Mouse (Mus musculus) C2C12 (cell line): Measurements from ENCODE around the gene Elf5.

Experiments used
- CTCF ChIP-seq: IDR thresholded peaks from one replicate; pipeline ENCODE4 v1.5.1; 2011; ENCODE audit not compliant: control insufficient read depth, insufficient read depth, insufficient read length
- MAX ChIP-seq: IDR thresholded peaks from one replicate; pipeline ENCODE4 v1.6.1; 2011; ENCODE audit warnings: mild to moderate bottlenecking, control low read depth
- MYOG ChIP-seq: IDR thresholded peaks from one replicate; pipeline ENCODE4 v1.6.1; 2011; ENCODE audit not compliant: control insufficient read depth, insufficient read length; ENCODE audit errors: extremely low read depth
- USF1 ChIP-seq: IDR thresholded peaks from one replicate; pipeline ENCODE4 v1.6.1; 2011; ENCODE audit warnings: low read depth, mild to moderate bottlenecking, control low read depth, moderate library complexity

DNA sequence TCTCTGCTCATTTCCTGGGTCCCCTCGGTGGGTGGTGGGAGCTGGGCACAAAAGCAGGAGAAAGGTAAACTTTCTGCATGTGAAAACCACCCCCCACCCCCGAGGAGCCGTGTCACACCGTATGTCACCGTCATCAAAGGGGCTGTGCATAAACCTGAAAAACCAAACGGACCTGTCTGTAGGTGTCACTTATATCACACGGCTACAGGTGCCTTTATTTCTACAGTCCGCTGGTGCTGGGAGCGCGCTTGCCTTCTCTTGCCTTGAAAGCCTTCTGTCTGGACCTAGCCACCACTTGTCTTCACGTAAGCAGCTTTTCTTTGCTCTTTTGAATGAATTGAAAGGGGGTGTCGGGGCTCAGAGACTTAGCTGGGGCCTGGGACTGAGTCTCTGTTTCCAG, 12.4 kb downstream of the Elf5 start:
- no peak for TF ChIP-seq CTCF
- no peak for TF ChIP-seq USF1
- TF ChIP-seq MAX = no peak
- no peak for TF ChIP-seq MYOG
